Mouse (Mus musculus) cerebellum, adult 9-10 months (tissue): Measurements from ENCODE around the gene Gbx1.
"Not testable (repeated sequence)": the region's sequence is repeated elsewhere in the genome, so short reads cannot be mapped to it uniquely, and the experiment has no call there.

Experiments
- DNase-seq: peaks from one replicate; pipeline ENCODE4 v3.0.0; 2022

Gbx1 gene

DNA sequence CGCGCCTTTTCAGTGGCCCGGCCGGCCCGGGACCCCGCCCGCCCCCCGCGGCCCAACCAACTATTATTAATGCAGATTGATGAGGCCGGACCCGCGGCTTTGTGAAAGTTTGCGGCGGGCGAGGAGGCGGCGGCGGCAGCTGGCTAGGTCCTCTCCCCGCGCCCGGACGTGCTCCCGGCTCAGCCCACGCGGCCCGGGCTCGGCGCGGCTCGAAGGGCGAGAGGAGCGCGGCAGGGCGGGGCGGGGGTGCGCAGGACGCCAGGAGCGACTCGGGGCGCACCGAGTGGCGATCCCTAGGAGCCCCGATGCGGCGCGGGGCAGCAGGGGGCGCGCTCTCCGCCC lies at the start of gene Gbx1:
Gene Gbx1 (minus strand): TSS at position 314 of the 342 bp plus-strand sequence.
- no peak for DNase-seq

DNA sequence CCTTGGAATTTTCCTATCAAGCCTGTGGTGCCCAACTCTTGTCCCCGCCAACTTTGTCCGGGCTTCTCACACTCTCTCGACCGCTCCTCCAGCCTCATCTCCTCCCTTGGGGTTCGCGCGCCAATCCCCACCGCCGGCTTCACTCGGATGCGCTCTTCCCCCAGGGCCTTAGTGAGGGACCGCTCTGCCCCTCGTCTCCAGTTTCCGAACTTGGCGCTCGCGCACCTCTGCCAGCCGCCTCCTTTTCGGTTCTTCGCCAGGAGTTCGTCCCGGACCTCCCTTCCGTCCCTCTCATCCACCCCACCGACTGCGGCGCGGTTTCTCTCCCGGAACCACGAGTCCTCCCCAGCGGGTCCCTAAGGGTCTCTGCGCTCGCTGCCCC lies 49.8 kb upstream of the Gbx1 start:
- DNase-seq = no peak

DNA sequence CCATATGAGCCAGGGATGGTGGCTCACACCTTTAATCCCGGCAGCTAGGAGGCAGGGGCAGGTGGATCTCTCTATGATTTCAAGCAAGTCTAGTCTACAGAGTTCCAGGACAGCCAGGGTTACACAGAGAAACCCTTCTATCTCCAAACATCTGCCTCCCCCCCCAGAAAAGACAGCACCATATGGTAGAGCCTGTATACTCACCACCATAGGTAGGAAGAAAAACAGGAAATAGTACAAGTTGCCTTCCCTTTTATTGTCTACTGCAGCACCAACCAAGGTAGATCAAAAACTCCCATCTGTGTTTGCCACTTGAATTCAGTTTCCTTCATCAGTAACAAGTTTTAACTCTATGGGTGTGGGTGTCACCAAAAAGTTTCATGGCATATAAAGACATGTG lies 48.9 kb upstream of the Gbx1 start:
- DNase-seq = no peak

DNA sequence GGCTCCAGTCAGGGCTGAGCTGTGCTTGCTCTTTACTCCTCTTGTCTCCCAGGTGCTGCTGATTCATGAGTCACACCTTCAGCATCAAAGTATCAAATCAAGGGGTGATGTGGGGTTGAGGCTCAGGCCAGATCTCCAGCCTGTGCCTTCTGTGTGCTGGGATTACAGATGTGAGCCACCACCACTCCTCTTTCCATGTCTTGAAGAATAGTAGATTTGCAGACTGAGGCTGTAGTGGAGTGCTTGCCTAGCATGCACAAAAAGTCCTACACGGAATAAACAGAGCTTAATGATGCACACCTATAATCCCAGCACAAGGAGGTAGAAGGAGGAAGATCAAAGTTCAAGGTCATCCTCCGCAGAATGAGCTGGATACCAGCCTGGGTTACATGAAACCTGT lies 29.7 kb upstream of the Gbx1 start, which contains the start of gene 4931409K22Rik:
Gene 4931409K22Rik (minus strand): TSS at position 101 of the 400 bp plus-strand sequence.
- DNase-seq = no peak

GRCm38 (mm10) chr5:24555335-24555734 lies 28.3 kb upstream of the Gbx1 start:
- DNase-seq = not testable (repeated sequence)

- DNase-seq = no peak
Observed at GRCm38 (mm10) chr5:24553621-24554244, 26.7 kb upstream of the Gbx1 start.

- DNase-seq = no peak
Observed at GRCm38 (mm10) chr5:24551317-24551688, 24.3 kb upstream of the Gbx1 start.

GRCm38 (mm10) chr5:24550598-24551316 lies 23.8 kb upstream of the Gbx1 start:
- DNase-seq = no peak

DNA sequence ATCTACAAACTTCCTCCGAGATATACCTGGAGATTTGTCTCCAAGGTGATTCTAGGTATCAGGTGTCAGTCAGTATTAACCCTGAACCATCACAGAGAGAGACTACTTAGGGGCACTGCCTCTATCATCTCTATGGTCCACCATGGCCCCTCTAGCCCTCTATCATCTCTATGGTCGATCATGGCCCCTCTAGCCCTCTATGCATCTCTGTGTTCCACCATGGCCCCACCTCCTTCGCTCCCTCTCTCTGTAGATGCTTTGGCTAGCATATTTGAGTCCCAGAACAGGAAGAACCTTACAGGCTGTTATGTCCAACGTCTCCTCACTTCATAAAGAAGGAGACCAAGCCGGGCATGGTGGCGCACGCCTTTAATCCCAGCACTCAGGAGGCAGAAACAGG lies 15.6 kb upstream of the Gbx1 start:
- no peak for DNase-seq

GRCm38 (mm10) chr5:24541144-24541569 lies 14.2 kb upstream of the Gbx1 start:
- DNase-seq = no peak

GRCm38 (mm10) chr5:24540387-24541143 lies 13.6 kb upstream of the Gbx1 start, which contains the start of gene Asb10:
TSS of gene Asb10 (minus strand) at chr5:24540978.
- no peak for DNase-seq

DNA sequence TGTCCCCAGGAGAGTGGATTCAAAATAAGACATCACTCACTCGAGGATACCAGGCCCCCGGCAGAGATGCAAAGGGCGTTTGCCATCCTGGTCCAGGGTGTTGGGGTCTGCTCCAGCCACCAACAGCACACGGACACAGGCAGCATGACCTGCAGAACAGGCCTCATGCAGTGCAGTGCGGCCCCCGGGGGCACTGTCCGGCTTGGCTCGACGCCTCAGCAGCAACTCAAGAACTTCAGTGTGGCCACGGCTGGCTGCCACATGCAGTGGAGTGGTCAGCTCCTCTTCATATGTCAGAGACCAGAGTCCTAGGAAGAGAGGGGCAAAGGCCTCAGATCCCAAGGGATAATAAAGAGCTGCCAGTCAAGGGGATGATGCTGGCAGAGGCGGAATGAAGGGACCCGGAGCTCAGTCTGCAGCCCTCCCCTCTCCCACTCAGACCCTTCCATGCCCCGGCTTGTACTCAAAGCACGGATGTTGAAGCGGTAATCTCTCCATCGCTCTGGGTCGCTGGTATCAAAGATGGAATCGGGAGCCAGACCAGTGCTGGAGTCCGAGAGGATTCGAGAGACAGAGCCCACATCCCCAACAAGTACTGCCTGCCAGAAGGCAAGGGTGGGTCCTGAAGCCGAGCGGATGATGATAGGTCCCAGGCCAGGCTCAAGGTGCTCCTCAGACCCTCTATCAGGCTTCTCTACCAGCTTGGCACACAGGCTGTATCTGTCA lies 12.7 kb upstream of the Gbx1 start:
- no peak for DNase-seq

GRCm38 (mm10) chr5:24537618-24538017 lies 10.6 kb upstream of the Gbx1 start:
- DNase-seq = no peak

- DNase-seq = no peak
Observed at GRCm38 (mm10) chr5:24536511-24536910, 9.5 kb upstream of the Gbx1 start.

GRCm38 (mm10) chr5:24535731-24536130 lies 8.7 kb upstream of the Gbx1 start:
- no peak for DNase-seq

GRCm38 (mm10) chr5:24534292-24534691 lies 7.3 kb upstream of the Gbx1 start:
- no peak for DNase-seq

DNA sequence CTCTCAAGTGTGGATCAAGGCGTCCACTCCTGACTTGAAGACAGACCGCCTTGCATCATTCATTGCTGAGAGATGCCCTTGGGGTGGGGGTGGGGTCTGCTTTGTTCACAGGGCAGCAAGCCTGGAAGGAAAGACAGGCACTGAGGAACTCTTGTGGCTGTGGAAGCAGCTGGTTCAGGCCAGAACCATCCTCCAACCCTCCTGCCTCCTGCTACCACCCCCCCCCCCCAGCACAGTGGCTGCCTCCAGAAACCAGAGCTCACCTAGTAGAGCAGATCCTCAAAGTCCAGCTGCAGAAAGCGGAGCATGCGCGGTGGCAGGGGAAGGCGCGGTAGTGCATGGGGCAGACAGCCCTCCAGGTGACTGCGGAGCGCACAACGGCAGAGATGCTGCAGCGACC lies 6.4 kb upstream of the Gbx1 start:
- DNase-seq = no peak

GRCm38 (mm10) chr5:24530042-24530689 lies 3.2 kb upstream of the Gbx1 start:
- peak; percentile 93 for DNase-seq

- no peak for DNase-seq
Observed at GRCm38 (mm10) chr5:24527780-24528179, 778 bp upstream of the Gbx1 start.

GRCm38 (mm10) chr5:24526190-24526888 lies 663 bp downstream of the Gbx1 start:
- no peak for DNase-seq

- DNase-seq = no peak
Observed at GRCm38 (mm10) chr5:24525360-24526189, 1.4 kb downstream of the Gbx1 start.
